Mouse (Mus musculus) macrophage (primary cell): ENCODE data around the gene Clec4a1. TPM values are rescaled to one million over a fixed set of nuclear protein-coding genes. Genes with fewer than 3 reads are reported as not detected.
A peak's percentile ranks its signal among the peaks of the same experiment; 100 is the strongest.

Experiments used
- H3K27ac ChIP-seq: fragments of 350-480 bp; formaldehyde crosslinking; 2 replicates; pipeline ENCODE4 v1.9.0; 2021
- H3K36me3 ChIP-seq: fragments of 350-480 bp; formaldehyde crosslinking; 2 replicates; pipeline ENCODE4 v1.9.0; 2021; ENCODE audit errors: inconsistent target
- H3K4me3 ChIP-seq: fragments of 350-480 bp; formaldehyde crosslinking; 2 replicates; pipeline ENCODE4 v1.9.0; 2021; ENCODE audit errors: inconsistent target
- H3K79me2 ChIP-seq: fragments of 350-480 bp; formaldehyde crosslinking; 2 replicates; pipeline ENCODE4 v1.9.0; 2021; ENCODE audit errors: inconsistent target
- WGBS: methylation state at CpG from one replicate; pipeline ENCODE4 v1.1.7; 2026; ENCODE audit warnings: inconsistent platforms; ENCODE audit not compliant: missing documents; 5-methylcytosine and 5-hydroxymethylcytosine counted together
- polyA plus RNA-seq: library from polyadenylated mRNA; stranded (reverse); fragments of 250-400 nt; gene quantifications from 3 replicates; pipeline ENCODE4 v1.2.4, GENCODE M21; 2018; ENCODE audit warnings: inconsistent platforms

Clec4a1 gene
- polyA plus RNA-seq, 1 experiment from 2014 or later, result 257 TPM

DNA sequence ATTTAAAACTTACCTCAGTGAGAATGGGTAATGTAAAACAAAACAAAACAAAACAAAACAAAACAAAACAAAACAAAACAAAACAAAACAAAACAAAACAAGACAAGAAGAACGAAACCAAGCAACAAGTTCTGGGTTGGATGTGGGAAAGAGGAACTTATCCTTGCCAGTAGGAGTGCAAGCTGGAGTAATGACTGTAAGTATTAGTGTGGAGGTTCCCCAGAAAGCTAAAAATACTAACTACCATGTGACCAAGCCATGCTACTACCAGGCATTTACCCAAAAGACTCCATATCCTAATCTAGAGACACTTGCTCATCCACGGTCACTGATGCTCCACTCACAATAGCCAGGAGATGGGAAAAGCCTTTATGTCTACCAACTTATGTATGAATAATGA, 25.1 kb downstream of the Clec4a1 start:
- WGBS, result 51% methylated on average over 2 of the region's 2 CpGs
- peak overlapping the region; percentile 70 for H3K27ac ChIP-seq
- H3K36me3 ChIP-seq, result no peaks in the 10 kb centered on the region
- H3K4me3 ChIP-seq, result no peak overlapping the region
- no peaks in the 10 kb centered on the region for H3K79me2 ChIP-seq

DNA sequence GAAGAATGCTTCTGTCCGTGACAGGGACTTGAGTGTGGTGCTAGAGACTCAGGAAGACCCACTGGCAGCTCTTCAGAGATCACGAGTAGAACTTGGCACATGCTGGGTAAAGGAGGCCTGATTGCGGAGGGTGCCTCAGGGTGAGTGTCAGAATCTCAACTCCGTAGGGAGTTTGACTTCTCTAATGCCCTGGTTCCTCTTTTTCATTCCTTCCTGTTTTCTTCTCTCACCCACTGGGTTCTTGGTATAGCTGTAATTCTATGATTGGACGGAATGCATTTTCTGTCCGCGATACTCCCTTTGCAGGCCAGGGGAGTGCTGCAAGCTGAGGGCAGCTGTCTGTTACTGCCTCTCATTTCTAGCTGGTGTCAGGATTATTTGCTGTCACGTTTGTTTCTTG, 30.8 kb downstream of the Clec4a1 start, which contains the start of gene Clec4a3:
Gene Clec4a3 (plus strand): TSS at position 115 of the 400 bp plus-strand sequence.
- Histone ChIP-seq H3K27ac (peak within 1 kb of the TSS; percentile 94), H3K4me3 (peak within 1 kb of the TSS; percentile 24), H3K36me3 (peaks cover 13% of the 10 kb centered on the region), H3K79me2 (peaks cover 18% of the 10 kb centered on the region; the same call in 1 of the 2 replicates)
- WGBS, result 1% methylated on average over 8 of the region's 8 CpGs

DNA sequence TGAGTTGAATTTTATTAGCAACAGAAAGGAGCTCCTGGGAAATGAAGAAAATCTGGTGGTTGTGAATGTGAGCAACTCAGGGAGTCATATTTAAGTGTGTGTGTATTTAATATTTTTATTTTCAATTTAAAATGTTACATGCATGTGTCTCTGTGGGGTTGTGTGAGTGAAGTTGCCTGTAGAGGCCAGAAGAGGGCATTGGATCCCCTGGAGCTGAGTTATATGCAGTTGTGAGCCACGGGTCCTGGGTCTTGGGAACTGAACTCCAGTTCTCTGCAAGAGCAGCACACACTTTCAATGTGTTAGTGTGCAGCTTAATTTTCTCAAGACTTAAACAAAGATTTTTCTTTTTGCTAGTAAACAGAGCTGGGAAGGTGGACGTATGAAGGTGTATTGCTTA, 42.9 kb downstream of the Clec4a1 start:
- WGBS, result 70% methylated on average over 2 of the region's 2 CpGs
- Histone ChIP-seq H3K27ac (no peak overlapping the region), H3K4me3 (no peak overlapping the region), H3K36me3 (peaks cover 45% of the 10 kb centered on the region), H3K79me2 (no peaks in the 10 kb centered on the region)

GRCm38 (mm10) chr6:122969048-122969447, 47.4 kb downstream of the Clec4a1 start:
- 100% methylated on average over 2 of the region's 2 CpGs for WGBS
- H3K36me3 ChIP-seq, result peaks cover 72% of the 10 kb centered on the region
- H3K79me2 ChIP-seq, result no peaks in the 10 kb centered on the region
- no peak overlapping the region for H3K4me3 ChIP-seq
- H3K27ac ChIP-seq, result no peak overlapping the region

Other genes with a start within 250 kb of the Clec4a1 start
- not detected in 3 replicates for gene Nanog, start 214.4 kb upstream of the Clec4a1 start, polyA plus RNA-seq
- gene Slc2a3, start 120.2 kb upstream of the Clec4a1 start, polyA plus RNA-seq, result 2.4 to 6.9 TPM (median 3.4 TPM) in 3 replicates
- 12.2 to 18.5 TPM (median 15.1 TPM) in 3 replicates for gene Foxj2, start 101.9 kb upstream of the Clec4a1 start, polyA plus RNA-seq
- 541 to 857 TPM (median 783 TPM) in 3 replicates for gene C3ar1, start 65.7 kb upstream of the Clec4a1 start, polyA plus RNA-seq
- 43.5 to 54.5 TPM (median 45.5 TPM) in 3 replicates for gene Necap1, start 47.4 kb upstream of the Clec4a1 start, polyA plus RNA-seq
- 62.0 to 300 TPM (median 177 TPM) in 3 replicates for gene Clec4a3, start 30.7 kb downstream of the Clec4a1 start, polyA plus RNA-seq
- gene Clec4a4, start 68.5 kb downstream of the Clec4a1 start, polyA plus RNA-seq, result 0.41 to 1.2 TPM (median 0.80 TPM) in 3 replicates
- 3.1 to 7.3 TPM (median 5.7 TPM) in 3 replicates for gene Clec4b1, start 128.1 kb downstream of the Clec4a1 start, polyA plus RNA-seq
- 66.0 to 89.8 TPM (median 67.4 TPM) in 3 replicates for gene Clec4a2, start 184.6 kb downstream of the Clec4a1 start, polyA plus RNA-seq